Mouse (Mus musculus) lung, adult 10 weeks (tissue): ENCODE measurements around the gene Ntm. TPM values are rescaled to one million over a fixed set of nuclear protein-coding genes. Genes with fewer than 3 reads are reported as not detected.

Experiments used
- polyA plus RNA-seq: library from polyadenylated mRNA; stranded (reverse); fragments of 350-450 nt; fragmentation: Illumina TruSeq; extraction: RNeasy Lipid Tissue Mini Kit (QIAGEN cat#74804); gene quantifications from one replicate; pipeline ENCODE4 v1.2.3, GENCODE M21; 2014; ENCODE audit warnings: low read depth, low replicate concordance; ENCODE audit not compliant: insufficient read depth

Ntm gene
- not detected for polyA plus RNA-seq

GRCm38 (mm10) chr9:29962978-29963377, at the start of gene Ntm:
TSS of gene Ntm (minus strand) at chr9:29963141.

